Mouse (Mus musculus) left cerebral cortex, adult 8-10 months (tissue): ENCODE data around the gene Ank. TPM values are rescaled to one million over a fixed set of nuclear protein-coding genes. Genes with fewer than 3 reads are reported as not detected.

Source experiments
- DNase-seq, 2 experiments: peaks; one replicate each; pipeline ENCODE4 v3.0.0; 2022; ENCODE audit warnings: low spot score in 2 of 2
- total RNA-seq, 4 experiments: library from RNA; stranded (reverse); gene quantifications; 2 replicates each; pipeline ENCODE4 v1.2.4; 2022

Gene Ank
- total RNA-seq, 4 experiments from 2014 or later: 195 to 201 (median 197) TPM

- DNase-seq: peak in 1 of 2 experiments; percentile 68
Measured at GRCm38 (mm10) chr15:27596463-27597140, 130.1 kb downstream of the Ank start.

GRCm38 (mm10) chr15:27597516-27597915, 131.0 kb downstream of the Ank start:
- DNase-seq: no peak

- no peak for DNase-seq
Measured at GRCm38 (mm10) chr15:27598786-27599385, 132.4 kb downstream of the Ank start.

GRCm38 (mm10) chr15:27600524-27600923, 134.0 kb downstream of the Ank start:
- DNase-seq: no peak

DNA sequence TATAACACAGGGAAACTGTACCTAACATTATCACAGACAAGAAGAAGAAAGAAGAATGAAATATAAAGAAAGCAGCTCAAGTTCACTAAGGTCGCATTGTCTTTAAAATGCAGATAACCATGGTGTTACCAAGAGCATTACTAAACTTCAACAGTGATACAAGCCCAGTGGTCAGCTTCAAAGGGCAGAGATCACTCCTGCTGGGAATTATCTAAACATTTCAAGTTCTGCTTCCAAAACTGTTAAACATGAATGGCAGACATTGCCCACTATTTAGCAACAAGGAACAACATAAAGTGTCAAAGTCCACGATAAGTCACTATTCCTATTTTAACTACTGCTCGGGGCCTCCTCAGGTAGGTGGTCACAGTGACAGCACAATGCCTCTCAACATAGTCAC, 138.1 kb downstream of the Ank start:
- no peak for DNase-seq

DNA sequence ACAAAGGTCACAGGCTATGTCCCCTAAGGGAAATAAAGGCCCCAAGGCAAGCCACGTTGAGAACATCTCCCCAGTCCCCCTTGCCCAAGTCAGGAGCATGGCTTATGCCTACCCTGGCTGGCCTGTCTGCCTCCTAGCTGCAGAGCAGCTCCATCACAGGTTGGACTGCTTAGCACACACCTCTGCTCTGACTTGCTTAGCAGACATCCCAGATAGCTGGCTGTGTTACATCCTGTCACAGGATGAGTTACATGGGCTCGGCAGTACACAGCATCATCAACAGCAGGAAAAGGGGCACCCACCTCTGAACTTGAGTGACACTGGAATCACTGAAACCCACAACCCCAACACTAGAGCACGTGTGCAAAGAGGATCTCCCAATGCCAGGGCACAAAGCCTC, 138.8 kb downstream of the Ank start:
- no peak for DNase-seq

GRCm38 (mm10) chr15:27609554-27609953, 143.1 kb downstream of the Ank start:
- DNase-seq: no peak

DNA sequence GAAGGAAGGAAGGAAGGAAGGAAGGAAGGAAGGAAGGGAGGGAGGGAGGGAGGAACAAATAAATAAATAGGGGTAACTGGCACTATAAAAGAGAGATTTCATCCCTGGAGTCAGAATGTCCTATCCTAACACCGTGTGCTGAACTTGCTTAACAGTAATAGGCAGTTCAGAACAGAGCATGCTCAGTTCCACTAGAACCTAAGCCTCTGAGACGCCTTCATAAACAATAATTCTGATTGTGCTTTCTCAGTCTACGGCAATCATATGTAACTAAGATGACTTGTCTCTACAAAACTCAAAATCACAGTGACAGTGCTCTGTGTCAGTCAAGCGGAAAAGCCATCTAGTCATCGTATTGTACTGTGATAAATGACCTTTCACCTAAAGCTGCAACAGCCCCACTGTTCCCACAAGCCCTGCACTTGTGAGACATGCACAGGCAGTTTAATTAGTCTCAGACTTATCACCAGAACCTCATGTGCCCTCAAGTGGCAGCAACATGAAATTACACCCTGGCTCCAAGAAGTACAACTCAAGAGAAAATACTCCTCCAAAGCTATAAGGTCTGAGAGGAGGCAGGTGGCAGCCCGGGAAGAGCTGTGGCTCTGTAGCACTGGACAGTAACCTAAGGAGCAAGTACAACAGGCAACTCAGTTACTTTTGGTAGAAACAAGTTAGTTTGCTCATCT, 146.2 kb downstream of the Ank start:
- no peak for DNase-seq

DNA sequence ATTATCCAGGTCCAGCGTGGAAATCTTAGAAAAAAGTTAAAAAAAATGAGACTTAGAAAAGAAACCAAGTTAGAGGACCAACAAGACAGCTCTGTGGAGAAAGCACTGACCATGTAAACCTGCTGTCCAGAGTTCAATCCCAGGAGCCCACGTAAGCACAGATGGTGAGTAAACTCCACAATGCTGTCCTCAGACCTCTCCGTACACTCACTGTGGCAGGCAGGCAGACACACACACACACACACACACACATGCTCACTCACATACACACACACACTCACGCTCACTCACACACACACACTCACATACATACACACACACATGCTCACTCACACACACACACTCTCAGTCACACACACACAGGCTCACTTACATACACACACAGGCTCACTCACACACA, 146.8 kb downstream of the Ank start:
- no peak for DNase-seq

DNA sequence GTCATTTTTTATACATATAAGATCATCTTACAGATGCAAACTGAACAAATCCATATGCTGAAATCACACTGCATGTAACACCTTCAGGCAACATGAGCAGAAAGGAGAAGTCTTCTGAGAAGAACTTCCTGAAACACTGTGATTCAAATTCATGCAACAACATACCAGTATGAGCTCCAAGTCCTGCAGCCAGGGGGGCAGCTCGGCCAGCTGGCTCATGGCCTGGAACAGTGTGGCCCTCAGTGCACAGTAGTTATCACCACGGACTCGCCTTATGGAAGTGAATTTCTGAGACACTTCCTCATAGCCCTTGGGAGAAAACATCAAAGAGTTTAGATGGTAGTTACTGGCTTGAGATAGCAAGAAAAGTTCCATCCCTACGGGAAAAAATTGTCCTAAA, 149.7 kb downstream of the Ank start:
- DNase-seq: no peak

- DNase-seq: no peak
Measured at GRCm38 (mm10) chr15:27617227-27617626, 150.8 kb downstream of the Ank start.

GRCm38 (mm10) chr15:27618778-27619533, 152.5 kb downstream of the Ank start:
- no peak for DNase-seq

DNA sequence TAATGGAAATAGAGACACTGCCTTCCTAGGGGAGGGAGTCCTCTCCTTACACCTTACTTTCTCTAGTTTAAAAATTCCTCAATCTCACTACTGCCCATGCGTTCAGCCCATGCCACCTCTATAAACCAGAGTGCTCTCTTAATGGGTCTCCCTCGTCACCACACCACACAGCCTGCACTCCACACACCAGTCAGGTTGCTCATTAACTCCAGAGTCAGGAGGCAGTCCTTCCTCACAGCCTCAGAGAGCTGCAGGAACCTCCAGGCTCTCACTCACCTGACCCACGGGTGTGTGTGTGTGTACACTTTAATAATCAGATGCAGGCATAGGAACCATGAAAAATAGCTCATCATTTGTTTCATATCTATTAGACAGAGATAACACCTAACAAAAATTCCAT, 153.2 kb downstream of the Ank start:
- DNase-seq: no peak

- DNase-seq: no peak
Measured at GRCm38 (mm10) chr15:27620475-27621185, 154.2 kb downstream of the Ank start.

DNA sequence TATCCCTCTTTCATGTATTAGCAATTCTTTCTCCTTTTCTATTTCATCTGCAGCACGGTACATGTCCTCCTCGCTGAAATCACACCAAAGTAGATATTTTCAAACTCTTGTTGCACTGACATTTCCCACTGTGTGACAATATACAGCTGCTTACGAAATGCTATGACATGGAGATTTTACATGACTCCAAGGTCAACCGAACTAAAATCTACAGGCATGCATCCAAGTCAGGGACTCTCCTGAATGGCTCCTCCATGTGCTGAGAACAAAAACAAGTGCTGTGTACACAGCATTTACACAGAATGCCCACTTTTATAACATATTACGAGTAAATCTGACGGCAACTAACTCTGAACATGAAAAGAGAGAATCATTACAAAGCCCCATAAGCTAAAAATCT, 156.8 kb downstream of the Ank start:
- no peak for DNase-seq

DNA sequence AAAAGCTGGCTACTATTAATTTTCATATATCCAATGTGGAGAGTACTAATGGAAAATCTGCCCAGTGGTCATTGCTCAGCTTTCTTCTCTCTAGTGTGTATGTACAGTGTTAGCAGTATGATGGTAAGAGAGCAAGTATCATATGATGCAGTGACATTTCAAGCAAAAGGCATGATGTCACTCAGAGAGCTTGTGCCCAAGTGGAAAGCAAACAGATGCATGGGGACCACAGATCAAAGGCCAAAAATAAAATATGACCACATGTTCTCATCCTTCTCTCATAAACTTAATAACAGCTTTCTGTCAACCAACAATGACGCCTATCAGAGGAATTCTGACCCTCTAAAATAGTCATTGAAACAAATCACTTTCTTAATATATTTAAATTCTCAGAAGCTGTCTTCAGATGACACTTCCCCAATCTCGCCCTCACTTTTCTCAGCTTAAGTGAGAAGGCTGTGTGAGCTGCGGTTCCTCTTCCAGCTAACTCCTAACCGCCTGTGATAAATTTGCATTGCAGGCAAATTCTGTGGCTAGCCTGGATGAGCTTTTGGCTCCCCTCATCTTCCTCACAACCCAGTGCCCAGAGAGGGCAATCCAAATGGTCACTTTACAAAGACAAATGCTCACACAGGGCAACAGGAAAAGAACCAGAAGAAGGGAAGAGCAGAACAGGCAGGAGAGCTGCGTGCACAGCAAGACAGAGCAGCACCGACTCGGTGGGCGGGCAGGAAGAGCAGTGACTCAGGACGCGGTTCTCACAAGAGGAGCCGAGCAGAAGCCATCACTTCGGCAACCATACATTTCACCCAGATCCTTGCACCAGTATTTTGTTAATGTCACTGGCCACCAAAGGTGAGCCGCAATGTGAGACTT, 158.8 kb downstream of the Ank start:
- peak in 1 of 2 experiments; percentile 36 for DNase-seq

- no peak for DNase-seq
Measured at GRCm38 (mm10) chr15:27625890-27626255, 159.4 kb downstream of the Ank start.

GRCm38 (mm10) chr15:27626314-27626713, 159.8 kb downstream of the Ank start:
- DNase-seq: no peak

DNA sequence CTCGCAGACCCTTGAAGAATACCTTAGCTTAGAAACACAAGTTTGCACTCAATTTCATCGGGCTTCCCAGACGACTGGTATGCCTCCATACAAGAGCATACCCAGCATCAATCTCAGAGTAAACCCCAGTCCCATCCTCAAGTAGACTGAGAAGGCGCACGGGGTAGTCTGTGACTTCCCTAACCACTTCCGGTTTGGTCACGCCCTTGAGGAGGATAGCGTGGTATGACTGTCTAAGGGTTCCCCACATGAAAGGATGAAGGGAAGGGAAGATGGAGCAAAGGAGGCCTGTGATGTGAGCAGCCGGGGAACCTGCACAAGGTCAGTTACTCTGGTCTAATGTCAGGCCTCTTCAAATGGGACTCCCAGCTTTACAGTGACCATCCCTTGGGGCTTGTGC, 161.3 kb downstream of the Ank start:
- DNase-seq: no peak

- DNase-seq: no peak
Measured at GRCm38 (mm10) chr15:27629046-27629445, 162.6 kb downstream of the Ank start.
